Mouse (Mus musculus): ENCODE data around the gene Prpf38a. TPM values are rescaled to one million over a fixed set of nuclear protein-coding genes. Genes with fewer than 3 reads are reported as not detected.

Gene Prpf38a
- polyA plus RNA-seq, 1 experiment: 43.3 TPM

DNA sequence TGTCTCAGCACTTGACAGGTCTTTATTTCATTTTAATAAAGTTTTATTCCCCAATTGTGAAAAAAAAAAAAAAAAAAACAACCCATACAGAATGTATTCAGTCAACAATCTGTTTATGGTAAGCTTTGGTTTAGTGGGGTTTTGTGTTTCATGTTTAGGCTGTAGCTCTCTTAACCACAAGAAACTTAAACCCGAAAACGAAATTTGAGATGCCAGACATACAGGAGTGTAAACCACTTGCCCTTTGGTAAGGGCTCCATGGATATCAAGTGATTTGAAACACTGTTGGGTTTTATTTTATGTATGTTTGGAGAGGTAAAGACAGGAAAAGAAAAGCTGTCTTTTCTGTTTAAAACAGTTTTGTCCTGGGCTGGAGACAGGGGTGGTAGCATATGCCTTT lies 39.4 kb downstream of the Prpf38a start:
- TF ChIP-seq POLR2A (IDR thresholded peaks at IDR 0.05; ENCODE audit: borderline replicate concordance, control insufficient read depth, low read depth, low read length) (no peak), CTCF (IDR thresholded peaks at IDR 0.05; ENCODE audit: control insufficient read depth, insufficient read depth, low read length) (no peak)
- H3K4me1 ChIP-seq (ENCODE audit: control insufficient read depth, insufficient read depth, low read length): no peaks in the 10 kb centered on the region
- H3K27ac ChIP-seq (ENCODE audit: control insufficient read depth, insufficient read depth, low read depth, low read length, poor library complexity): no peak overlapping the region
- 78% methylated on average over 2 of the region's 2 CpGs for WGBS
- no peak overlapping the region for H3K4me3 ChIP-seq (replicated peaks; ENCODE audit: control insufficient read depth, low read depth, low read length)

Other genes with a start within 250 kb of the Prpf38a start
- gene Shisal2a, start 196.0 kb downstream of the Prpf38a start, polyA plus RNA-seq (2011; ENCODE audit: insufficient read depth, insufficient read length, low replicate concordance, missing spikeins): not detected in 2 replicates
- gene Gpx7, start 172.4 kb downstream of the Prpf38a start, polyA plus RNA-seq (2011; ENCODE audit: insufficient read depth, insufficient read length, low replicate concordance, missing spikeins): 1.5 TPM in 1 of 2 replicates, not detected in the other
- 11.5 and 16.6 TPM in 2 replicates for gene Tut4, start 119.9 kb downstream of the Prpf38a start, polyA plus RNA-seq (2011; ENCODE audit: insufficient read depth, insufficient read length, low replicate concordance, missing spikeins)
- 16.1 and 16.3 TPM in 2 replicates for gene Orc1, start 87 bp upstream of the Prpf38a start, polyA plus RNA-seq (2011; ENCODE audit: insufficient read depth, insufficient read length, low replicate concordance, missing spikeins)
- 19.0 and 48.4 TPM in 2 replicates for gene Cc2d1b, start 40.6 kb upstream of the Prpf38a start, polyA plus RNA-seq (2011; ENCODE audit: insufficient read depth, insufficient read length, low replicate concordance, missing spikeins)
- 0.72 TPM in 1 of 2 replicates, not detected in the other for gene 3110021N24Rik, start 140.3 kb upstream of the Prpf38a start, polyA plus RNA-seq (2011; ENCODE audit: insufficient read depth, insufficient read length, low replicate concordance, missing spikeins)
- 0.25 and 0.92 TPM in 2 replicates for gene Zfyve9, start 201.5 kb upstream of the Prpf38a start, polyA plus RNA-seq (2011; ENCODE audit: insufficient read depth, insufficient read length, low replicate concordance, missing spikeins)